Mouse (Mus musculus) midbrain, embryonic 10.5 days (tissue): ENCODE results near the gene Lysmd1. TPM values are rescaled to one million over a fixed set of nuclear protein-coding genes. Genes with fewer than 3 reads are reported as not detected.

Experiments
- DNase-seq: peaks from one replicate; pipeline ENCODE4 v3.0.0-alpha.2; 2017; ENCODE audit warnings: low spot score
- H3K27ac ChIP-seq: fragments of 300-500 bp; sonication (generic); replicated peaks from 2 replicates; pipeline ENCODE4 v1.5.1; 2016; ENCODE audit warnings: mild to moderate bottlenecking
- H3K27me3 ChIP-seq: fragments of 300-500 bp; sonication (generic); 2 replicates; pipeline ENCODE4 v1.6.1; 2016; ENCODE audit warnings: low read depth, mild to moderate bottlenecking; ENCODE audit not compliant: poor library complexity, severe bottlenecking
- H3K36me3 ChIP-seq: fragments of 300-500 bp; sonication (generic); 2 replicates; pipeline ENCODE4 v1.6.1; 2016; ENCODE audit warnings: mild to moderate bottlenecking, moderate library complexity
- H3K4me1 ChIP-seq: fragments of 300-500 bp; sonication (generic); 2 replicates; pipeline ENCODE4 v1.6.1; 2016
- H3K4me3 ChIP-seq: fragments of 300-500 bp; sonication (generic); 2 replicates; pipeline ENCODE4 v1.5.1; 2016; ENCODE audit warnings: mild to moderate bottlenecking, moderate library complexity
- H3K9me3 ChIP-seq: fragments of 300-500 bp; sonication (generic); replicated peaks from 2 replicates; pipeline ENCODE4 v1.6.1; 2016; ENCODE audit warnings: mild to moderate bottlenecking
- WGBS: fragments of 180-500 bp; shearing (Covaris S2); methylation state at CpG from one replicate; pipeline ENCODE4 v1.1.7; 2016; 5-methylcytosine and 5-hydroxymethylcytosine counted together
- polyA plus RNA-seq: library from polyadenylated mRNA; unstranded; fragments of >200 nt; fragmentation: Nextera tagmentation; extraction: Ambion mirVana; gene quantifications from 2 replicates; pipeline ENCODE4 v1.2.1, GENCODE M21; 2016

The Lysmd1 gene
- polyA plus RNA-seq, 1 experiment from 2014 or later, result 13.5 TPM

DNA sequence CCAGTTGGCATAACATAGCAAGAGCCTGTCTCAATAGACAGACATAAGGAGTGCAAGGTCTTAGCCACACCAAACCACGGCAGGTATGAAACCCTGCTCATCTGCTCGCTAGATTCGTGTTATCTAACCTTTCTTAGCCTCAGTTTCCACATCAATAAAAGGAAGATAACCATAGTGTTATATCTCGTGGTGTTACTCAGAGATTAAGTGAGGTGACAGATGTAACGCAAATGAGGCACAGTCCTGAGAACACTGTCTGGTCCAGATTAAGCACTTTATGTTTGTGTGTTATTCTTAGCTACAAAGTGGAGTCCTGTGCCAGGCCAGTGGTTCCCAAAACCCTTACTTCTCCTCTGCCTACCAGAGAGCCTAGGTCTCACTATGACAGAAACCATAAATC lies 31.0 kb downstream of the Lysmd1 start:
- H3K9me3 ChIP-seq, result no peaks in the 10 kb centered on the region
- no peak overlapping the region for H3K27ac ChIP-seq
- WGBS, result 78% methylated on average over 5 of the region's 5 CpGs
- DNase-seq, result no peak
- H3K27me3 ChIP-seq, result peaks cover 41% of the 10 kb centered on the region
- peaks cover 59% of the 10 kb centered on the region for H3K36me3 ChIP-seq
- H3K4me3 ChIP-seq, result no peak overlapping the region
- H3K4me1 ChIP-seq, result peaks cover 42% of the 10 kb centered on the region

DNA sequence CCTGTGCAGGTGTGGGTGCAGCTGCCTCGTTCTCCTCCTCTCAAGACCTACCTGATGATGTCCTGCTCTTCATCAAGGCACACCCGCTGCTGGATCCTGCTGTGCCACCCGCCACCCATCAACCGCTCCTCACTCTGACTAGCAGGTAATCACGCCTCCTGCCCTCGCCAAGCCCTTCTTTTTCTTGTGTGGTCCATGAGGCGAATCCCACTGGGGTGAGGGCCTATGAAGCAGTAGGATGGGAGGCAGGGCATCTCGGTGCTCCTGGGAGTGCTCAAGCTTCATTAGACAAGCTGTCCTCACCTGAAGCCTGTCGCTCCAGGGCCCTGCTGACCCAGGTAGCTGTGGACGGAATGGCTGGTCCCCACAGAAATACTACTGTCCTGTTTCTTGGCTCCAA lies 36.1 kb downstream of the Lysmd1 start:
- H3K9me3 ChIP-seq, result 0 out of 2 replicates have a peak, but pooled peaks cover 5% of the 10 kb centered on the region
- peaks cover 23% of the 10 kb centered on the region for H3K4me1 ChIP-seq
- peaks cover 86% of the 10 kb centered on the region for H3K36me3 ChIP-seq
- no peak for DNase-seq
- no peak overlapping the region for H3K4me3 ChIP-seq
- peaks cover 68% of the 10 kb centered on the region for H3K27me3 ChIP-seq
- WGBS, result 86% methylated on average over 10 of the region's 10 CpGs
- H3K27ac ChIP-seq, result no peak overlapping the region

DNA sequence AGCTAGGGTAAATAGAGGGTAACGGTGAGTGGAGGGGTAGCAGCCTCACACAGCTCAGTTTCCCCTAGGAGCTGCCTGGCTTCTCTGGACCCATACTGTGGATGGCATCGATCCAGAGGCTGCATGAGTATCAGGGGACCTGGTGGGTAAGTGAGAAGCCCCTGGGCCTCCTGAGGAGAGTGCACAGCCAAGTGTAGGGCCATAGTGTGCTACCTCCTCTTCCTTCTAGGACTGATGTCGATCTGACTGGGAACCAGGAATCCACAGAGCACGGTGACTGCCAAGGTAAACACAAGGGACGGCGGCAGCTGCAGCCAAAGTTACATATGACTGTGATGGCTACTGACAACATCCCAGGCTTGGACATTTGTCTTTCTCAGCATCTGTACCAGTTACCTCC lies 37.2 kb downstream of the Lysmd1 start:
- Histone ChIP-seq H3K27ac (no peak overlapping the region), H3K4me1 (peaks cover 23% of the 10 kb centered on the region), H3K4me3 (no peak overlapping the region), H3K36me3 (peaks cover 75% of the 10 kb centered on the region), H3K9me3 (0 out of 2 replicates have a peak, but pooled peaks cover 5% of the 10 kb centered on the region), H3K27me3 (peaks cover 68% of the 10 kb centered on the region)
- 93% methylated on average over 6 of the region's 6 CpGs for WGBS
- DNase-seq, result no peak

DNA sequence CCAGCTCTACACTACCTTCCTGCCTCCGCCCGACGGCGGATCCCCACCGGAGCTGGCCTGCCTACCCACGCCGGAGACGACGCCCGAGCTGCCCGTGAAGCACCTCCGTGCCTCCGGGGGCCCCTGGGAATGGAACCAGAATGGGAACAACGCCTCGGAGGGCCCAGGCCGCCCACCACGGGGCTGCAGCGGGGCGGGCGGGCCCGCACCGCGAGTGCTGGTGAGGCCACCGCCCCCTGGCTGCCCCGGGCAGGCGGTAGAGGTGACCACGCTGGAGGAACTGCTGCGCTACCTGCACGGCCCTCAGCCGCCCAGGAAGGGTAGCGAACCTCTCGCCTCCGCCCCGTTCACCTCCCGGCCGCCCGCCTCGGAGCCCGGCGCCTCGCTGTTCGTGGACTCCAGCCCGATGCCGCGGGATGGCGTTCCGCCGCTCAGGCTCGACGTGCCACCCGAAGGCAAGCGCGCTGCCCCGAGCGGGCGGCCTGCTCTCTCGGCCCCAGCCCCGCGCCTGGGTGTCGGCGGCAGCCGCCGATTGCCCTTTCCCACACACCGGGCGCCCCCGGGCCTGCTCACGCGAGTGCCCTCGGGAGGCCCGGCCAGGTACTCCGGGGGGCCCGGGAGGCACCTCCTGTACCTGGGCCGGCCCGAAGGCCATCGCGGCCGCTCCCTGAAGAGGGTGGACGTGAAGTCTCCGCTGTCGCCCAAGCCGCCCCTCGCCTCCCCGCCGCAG lies 38.8 kb downstream of the Lysmd1 start:
- Histone ChIP-seq H3K27ac (no peak overlapping the region), H3K36me3 (peaks cover 59% of the 10 kb centered on the region), H3K4me1 (peaks cover 23% of the 10 kb centered on the region), H3K9me3 (0 out of 2 replicates have a peak, but pooled peaks cover 5% of the 10 kb centered on the region), H3K27me3 (peaks cover 68% of the 10 kb centered on the region), H3K4me3 (peak overlapping the region; percentile 49)
- 12% methylated on average over 84 of the region's 84 CpGs for WGBS
- DNase-seq, result peak; percentile 27

DNA sequence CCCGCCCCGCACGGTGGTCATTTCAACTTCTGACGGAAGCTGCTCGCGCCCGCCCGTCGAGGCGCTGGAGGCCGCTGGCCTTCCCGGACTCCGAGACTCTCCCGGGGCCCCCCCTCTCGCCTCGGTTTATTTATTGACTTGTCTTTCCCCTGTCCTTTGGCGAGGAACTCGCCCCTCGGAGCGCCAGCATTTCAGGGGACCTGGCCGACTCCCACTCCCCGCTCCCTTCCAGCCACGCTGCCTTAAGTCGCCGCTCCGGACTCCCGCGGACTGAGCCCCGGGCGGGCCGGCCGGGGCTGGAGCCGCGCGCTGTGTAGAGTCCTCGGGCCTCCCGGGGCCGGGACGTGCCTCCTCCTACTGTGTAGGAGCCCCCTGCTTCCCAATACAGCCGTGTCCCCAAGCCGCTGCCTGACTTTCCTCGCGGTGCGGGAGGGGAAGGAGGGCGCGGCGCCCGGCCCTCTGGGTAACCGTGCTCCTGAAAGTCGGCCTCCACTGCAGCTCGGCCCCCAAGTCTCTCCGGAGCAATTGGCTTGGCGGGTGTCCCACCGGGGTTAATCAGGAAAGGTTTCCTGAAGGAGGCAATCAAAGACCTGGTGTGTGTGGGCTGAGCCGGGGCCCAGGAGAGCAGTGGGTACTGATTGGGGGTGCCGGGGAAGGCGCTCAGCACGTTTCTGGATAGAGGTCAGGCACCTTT lies 39.5 kb downstream of the Lysmd1 start:
- Histone ChIP-seq H3K27me3 (peaks cover 63% of the 10 kb centered on the region), H3K4me1 (peaks cover 23% of the 10 kb centered on the region), H3K9me3 (0 out of 2 replicates have a peak, but pooled peaks cover 5% of the 10 kb centered on the region), H3K36me3 (peaks cover 52% of the 10 kb centered on the region), H3K4me3 (peak overlapping the region; percentile 49), H3K27ac (peak overlapping the region; percentile 46; the same call in 1 of the 2 replicates)
- DNase-seq, result peak; percentile 44
- 2% methylated on average over 58 of the region's 58 CpGs for WGBS

DNA sequence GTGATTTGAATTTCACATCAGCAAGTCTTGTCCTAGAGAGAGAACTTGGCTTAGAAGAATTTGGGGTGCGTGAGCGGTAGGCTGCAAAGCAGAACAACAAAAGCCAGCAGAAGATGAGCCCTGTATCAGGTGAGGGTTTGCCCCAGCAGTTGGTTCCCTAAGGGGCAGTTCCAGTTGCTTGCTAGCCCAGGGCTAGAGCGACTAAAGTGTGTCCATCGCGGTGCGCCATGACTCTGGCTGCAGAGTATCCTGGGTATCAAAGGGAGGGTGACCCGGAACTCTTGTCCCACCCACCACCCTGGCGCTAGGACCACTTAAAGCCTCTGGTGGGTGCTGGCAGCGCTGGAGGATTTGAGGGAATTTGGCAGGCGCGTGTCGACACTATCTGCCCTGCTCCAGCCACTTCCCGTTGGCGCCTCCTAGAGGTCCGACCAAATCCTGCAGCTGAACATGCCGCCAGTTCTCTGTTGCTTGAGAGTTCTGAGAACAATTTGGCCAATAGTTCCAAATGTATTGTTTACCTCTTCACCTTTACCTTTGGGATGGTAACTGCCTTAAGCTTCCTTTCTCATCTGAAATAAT lies 40.2 kb downstream of the Lysmd1 start:
- Histone ChIP-seq H3K9me3 (0 out of 2 replicates have a peak, but pooled peaks cover 5% of the 10 kb centered on the region), H3K4me3 (peak overlapping the region; percentile 49), H3K27me3 (peaks cover 56% of the 10 kb centered on the region), H3K36me3 (peaks cover 45% of the 10 kb centered on the region), H3K4me1 (peaks cover 23% of the 10 kb centered on the region), H3K27ac (no peak overlapping the region)
- peak; percentile 84 for DNase-seq
- WGBS, result under 1% methylated on average over 16 of the region's 16 CpGs

DNA sequence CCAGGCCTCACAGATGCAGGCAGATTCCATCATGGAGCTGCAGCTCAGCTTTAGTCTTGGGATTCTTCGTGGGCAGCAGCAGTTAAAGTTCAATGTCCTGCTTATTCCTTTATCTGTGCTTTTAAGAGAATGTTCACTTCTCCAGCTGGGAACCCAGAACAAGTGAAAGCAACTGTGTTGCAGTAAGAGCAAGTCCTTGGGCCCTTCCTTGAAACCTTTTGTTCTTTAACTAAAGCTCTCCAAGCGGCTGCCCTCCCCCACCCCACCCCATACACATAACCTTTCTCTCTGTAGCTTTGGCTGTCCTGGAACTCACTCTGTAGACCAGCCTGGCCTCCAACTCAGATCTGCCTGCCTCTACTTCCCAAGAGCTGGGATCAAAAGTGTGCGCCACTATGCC lies 42.6 kb downstream of the Lysmd1 start:
- H3K27me3 ChIP-seq, result peaks cover 32% of the 10 kb centered on the region
- H3K4me1 ChIP-seq, result peaks cover 23% of the 10 kb centered on the region
- 62% methylated on average over 3 of the region's 3 CpGs for WGBS
- H3K9me3 ChIP-seq, result 0 out of 2 replicates have a peak, but pooled peaks cover 5% of the 10 kb centered on the region
- peaks cover 21% of the 10 kb centered on the region for H3K36me3 ChIP-seq
- no peak for DNase-seq
- H3K27ac ChIP-seq, result no peak overlapping the region
- no peak overlapping the region for H3K4me3 ChIP-seq

DNA sequence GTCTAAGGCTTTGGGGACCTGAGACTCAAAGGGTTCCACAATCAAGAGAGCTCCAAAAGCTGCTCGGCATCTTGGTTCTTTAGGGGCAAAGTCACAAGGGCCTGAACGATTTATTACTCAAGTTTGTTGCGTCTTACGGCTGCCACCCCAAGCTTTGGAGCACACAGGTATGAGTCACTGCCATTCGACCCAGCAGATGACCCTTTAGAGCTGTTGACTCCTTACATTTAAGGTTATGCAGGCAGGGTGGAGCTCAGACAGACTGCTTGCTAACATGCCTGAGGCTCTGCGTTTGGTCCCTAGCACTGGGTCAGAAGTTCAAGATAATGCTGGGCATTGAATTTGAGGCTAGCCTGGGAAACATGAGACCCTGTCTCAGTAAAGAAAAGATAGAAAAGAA lies 43.7 kb downstream of the Lysmd1 start:
- H3K4me1 ChIP-seq, result peaks cover 19% of the 10 kb centered on the region
- peaks cover 14% of the 10 kb centered on the region for H3K36me3 ChIP-seq
- 87% methylated on average over 6 of the region's 6 CpGs for whole genome bisulfite sequencing
- H3K9me3 ChIP-seq, result 0 out of 2 replicates have a peak, but pooled peaks cover under 1% of the 10 kb centered on the region
- H3K27ac ChIP-seq, result no peak overlapping the region
- no peak for DNase-seq
- H3K4me3 ChIP-seq, result no peak overlapping the region
- peaks cover 21% of the 10 kb centered on the region for H3K27me3 ChIP-seq

DNA sequence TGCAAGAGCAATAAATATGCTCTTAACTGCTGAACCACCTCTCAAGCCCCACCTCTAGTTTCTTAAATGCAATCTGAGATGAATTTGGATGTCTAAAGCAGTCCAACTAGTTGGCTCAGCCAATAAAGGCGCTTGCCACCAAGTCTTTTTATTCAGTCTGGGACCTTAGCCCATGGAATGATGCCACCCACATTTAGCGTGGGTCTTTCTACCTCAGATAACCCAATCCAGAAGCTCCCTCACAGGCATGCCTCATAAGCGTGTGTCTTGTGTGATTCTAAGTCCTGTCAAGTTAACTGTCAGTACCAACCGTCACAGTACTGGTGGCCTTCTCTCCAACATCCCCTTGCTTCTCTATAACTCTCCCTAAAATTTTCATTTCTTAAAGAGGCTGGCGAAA lies 45.1 kb downstream of the Lysmd1 start:
- peaks cover 5% of the 10 kb centered on the region for H3K4me1 ChIP-seq
- H3K27me3 ChIP-seq, result peaks cover 7% of the 10 kb centered on the region
- no peak overlapping the region for H3K27ac ChIP-seq
- H3K9me3 ChIP-seq, result no peaks in the 10 kb centered on the region
- 86% methylated on average over 5 of the region's 5 CpGs for WGBS
- no peak overlapping the region for H3K4me3 ChIP-seq
- DNase-seq, result no peak
- peaks cover 17% of the 10 kb centered on the region for H3K36me3 ChIP-seq

DNA sequence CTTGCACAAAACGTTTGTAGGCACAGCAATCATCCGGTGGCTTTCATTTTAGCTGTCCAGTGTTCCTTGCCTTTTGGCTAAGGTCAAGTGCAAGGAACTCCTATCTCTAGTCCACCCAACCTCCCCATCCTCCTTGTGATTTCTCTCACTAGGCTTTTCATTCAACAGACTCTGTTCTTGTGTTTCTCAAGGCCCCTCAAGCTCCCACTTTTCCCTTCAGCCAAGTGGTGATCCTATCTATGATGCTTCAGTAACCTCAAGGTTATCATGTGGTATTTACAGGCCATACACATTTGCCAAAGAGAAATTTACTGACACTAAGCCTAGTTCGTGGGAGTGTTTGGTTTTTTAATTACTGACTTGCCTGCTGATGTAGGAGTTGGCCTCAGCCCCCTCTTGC lies 46.0 kb downstream of the Lysmd1 start:
- H3K27ac ChIP-seq, result no peak overlapping the region
- H3K4me1 ChIP-seq, result no peaks in the 10 kb centered on the region
- no peaks in the 10 kb centered on the region for H3K9me3 ChIP-seq
- no peak for DNase-seq
- 80% methylated on average over 3 of the region's 3 CpGs for WGBS
- H3K4me3 ChIP-seq, result no peak overlapping the region
- H3K27me3 ChIP-seq, result no peaks in the 10 kb centered on the region
- peaks cover 26% of the 10 kb centered on the region for H3K36me3 ChIP-seq

DNA sequence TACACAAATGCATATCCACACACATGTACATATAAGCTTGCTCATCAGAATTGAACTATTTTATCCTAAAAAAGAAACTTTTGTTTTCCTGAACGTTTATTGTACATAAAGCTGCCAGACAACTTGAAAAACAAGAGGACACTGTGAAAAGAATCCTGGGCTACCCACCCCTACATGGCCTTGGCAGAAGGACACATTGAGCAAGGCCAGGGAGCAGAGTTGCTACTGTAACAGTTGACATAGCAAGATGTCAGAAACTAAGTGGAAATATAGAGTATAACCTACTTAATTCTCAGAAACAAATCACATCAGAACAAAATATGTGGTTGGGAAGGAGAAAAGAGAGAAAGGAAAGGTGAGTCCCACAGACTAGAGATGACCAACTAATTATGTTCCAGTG lies 48.0 kb downstream of the Lysmd1 start:
- no peak overlapping the region for H3K4me3 ChIP-seq
- H3K36me3 ChIP-seq, result peaks cover 45% of the 10 kb centered on the region
- no peaks in the 10 kb centered on the region for H3K4me1 ChIP-seq
- no peak overlapping the region for H3K27ac ChIP-seq
- WGBS, result 84% methylated on average over 1 of the region's 1 CpGs
- no peak for DNase-seq
- H3K27me3 ChIP-seq, result no peaks in the 10 kb centered on the region
- H3K9me3 ChIP-seq, result no peaks in the 10 kb centered on the region

DNA sequence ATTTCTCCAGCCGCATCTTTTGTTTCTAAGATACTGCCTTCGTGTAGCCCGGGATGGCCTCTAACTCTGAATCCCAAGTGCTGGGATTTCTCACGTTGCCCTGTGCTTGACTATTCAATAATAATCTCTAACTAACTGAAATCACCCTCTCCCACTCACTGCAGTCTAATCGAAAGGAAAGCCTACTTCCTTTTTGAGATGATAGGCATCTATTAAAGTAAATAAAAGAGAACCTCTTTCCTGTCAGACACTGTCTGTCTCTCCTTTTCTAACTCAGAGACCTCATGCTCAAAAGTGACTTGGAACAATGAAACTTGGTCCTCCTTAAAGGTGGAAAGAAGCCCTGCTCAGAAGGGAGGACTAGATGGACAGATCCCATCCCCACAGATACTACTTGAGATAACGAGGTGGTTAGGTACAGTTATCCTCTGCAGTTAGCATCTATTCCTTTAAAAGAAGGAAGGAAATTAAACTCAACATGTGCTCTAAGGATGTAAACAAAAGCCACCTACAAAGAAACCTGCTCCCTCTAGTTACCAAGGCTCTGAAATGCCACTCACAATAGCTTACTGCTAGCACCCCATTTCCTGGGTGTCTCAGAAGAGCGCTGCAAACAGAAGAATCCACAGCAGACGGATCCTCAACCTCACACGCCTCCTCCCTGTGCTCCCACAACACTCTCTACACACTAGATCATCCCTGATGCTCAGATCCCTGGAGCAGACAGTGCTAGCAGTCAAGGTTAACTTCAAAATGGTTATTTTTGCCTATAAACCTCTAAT lies 51.1 kb downstream of the Lysmd1 start:
- peaks cover 77% of the 10 kb centered on the region for H3K36me3 ChIP-seq

More for the DNA sequence above, 51.1 kb downstream of the Lysmd1 start:
- H3K27me3 ChIP-seq, result no peaks in the 10 kb centered on the region
- no peaks in the 10 kb centered on the region for H3K9me3 ChIP-seq
- no peak overlapping the region for H3K27ac ChIP-seq
- H3K4me3 ChIP-seq, result no peak overlapping the region
- 94% methylated on average over 9 of the region's 9 CpGs for WGBS
- no peak for DNase-seq
- H3K4me1 ChIP-seq, result no peaks in the 10 kb centered on the region
